Mouse (Mus musculus) fat pad, adult 2 months (tissue): ENCODE data around the gene Sh3pxd2a.

Experiments
- DNase-seq: peaks from one replicate; pipeline ENCODE4 v3.0.0-alpha.2; 2011; ENCODE audit warnings: low read depth, low spot score; ENCODE audit errors: extremely low read depth

Gene Sh3pxd2a

DNA sequence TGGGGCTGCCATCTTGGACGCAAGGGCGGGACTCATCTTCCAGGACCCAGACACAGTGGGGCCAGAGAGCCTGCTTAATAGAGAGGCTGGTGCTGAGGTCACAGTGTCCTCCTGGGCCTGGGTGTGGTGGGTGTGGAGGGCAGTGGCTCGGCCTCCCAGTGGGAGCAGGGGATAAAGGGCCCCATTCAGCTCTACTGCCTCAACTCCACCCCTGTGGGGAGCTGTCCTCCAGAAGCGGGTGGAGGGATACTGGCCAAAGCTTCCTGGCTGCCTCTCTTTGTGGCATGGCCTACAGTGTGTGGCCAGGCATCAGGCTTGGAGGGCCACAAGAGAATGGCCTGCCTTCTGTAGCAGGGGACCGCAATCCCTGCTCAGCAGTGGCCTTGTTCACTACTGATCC is 85.1 kb downstream of the Sh3pxd2a start:
- DNase-seq: no peak

DNA sequence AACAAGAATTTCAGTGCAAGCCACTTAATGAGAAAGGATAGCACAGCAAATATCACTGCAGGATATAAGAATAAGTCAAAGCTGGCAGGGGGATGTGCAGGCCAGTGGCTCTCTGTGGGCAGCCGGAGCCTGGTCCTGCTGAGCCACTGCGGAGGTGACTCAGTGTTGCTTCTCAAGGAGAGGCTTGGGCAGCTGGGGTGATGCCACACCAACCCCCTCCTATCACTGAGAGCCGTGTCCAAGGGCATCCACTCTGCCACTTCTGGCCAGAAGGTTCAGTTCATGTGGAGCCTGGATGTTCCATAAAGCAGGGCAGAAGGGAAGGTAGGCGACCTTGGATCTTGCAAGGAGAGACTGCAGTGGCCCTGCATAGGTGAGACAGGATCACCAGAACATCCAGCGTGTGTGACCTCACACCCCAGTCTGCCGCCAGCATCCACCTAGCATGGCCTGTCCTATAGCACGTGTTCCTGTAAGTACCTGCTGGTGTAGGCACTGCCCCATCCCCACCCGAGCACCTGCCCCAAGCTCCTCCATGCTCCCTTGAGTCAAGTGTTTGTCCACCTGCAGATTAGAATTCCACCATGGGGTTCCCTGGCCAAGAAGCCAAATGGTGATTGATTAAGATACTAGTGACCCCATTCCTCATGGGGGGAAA is 89.2 kb downstream of the Sh3pxd2a start:
- DNase-seq: no peak

DNA sequence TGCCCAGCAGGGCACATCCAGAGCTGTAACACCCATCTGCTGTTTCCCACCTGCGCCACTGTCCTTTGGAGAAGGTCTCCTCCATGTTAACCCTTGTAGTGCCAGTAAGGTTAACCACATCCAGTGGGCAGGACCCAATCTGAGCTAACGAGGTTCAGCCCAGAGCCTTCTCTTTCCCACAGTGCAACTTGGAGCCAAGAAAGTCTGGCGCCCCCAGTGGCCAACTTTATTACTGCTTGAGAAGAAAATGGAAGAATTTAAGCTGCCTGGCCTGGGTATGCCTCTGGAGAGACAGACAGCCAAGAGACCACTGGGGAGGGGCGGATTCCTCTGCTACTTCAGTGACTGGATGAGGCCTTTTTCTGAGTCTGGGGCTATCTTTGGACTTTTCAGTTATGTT is 89.8 kb downstream of the Sh3pxd2a start:
- DNase-seq: no peak

DNA sequence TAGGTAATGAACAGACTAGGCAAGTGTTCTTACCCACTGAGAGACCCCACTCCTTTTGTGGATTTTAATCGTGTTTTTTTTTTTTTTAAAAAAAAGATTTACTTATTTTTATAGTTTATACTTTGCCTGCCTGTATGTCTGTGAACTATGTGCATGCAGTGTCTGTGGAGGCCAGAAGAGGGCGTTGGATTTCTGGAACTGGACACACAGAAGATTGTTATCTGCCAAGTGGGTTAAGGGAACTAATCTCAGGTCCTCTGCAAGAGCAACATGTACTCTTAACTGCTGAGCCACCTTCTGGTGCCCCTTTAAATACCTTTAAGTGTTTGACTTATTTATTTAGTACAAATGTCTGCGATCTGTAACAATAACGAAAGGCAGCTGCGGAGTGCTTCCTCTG is 92.2 kb downstream of the Sh3pxd2a start:
- DNase-seq: no peak

DNA sequence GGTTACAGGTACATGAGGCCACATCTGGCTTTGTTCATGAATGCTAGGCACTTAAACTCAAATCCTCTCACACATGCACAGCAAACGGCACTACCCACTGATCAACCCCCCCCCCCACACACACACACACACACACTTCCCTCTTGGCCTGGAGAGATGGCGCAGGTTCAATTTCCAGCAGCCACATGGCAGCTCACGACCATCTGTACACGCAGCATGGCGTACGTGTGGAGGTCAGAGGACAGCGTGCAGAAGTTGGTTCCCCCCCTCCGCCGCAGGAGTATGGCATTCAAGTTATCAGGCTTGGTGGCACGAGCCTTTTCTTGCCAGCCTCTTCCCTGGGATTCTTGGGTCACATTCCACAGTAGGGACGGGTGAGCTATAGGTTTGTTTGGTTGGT is 92.7 kb downstream of the Sh3pxd2a start:
- no peak for DNase-seq

DNA sequence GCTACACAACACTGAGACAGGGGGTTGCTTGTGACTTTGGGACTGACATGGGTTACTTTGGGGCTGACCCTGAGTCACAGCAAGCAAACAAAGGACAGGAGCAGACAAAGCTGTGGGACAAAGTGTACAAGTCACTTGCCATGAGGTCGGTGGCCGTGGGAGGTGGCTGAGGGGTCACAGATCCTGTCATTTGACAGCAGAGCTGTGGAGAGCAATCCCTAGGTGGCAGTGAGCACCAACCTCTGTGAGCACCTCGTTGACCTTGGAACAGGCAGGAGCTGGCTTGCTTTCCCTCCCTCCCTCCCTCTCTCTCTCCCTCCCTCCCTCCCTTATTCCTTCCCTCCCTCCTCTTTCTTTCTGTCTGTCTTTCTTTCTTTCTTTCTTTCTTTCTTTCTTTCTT is 95.2 kb downstream of the Sh3pxd2a start:
- no peak for DNase-seq

DNA sequence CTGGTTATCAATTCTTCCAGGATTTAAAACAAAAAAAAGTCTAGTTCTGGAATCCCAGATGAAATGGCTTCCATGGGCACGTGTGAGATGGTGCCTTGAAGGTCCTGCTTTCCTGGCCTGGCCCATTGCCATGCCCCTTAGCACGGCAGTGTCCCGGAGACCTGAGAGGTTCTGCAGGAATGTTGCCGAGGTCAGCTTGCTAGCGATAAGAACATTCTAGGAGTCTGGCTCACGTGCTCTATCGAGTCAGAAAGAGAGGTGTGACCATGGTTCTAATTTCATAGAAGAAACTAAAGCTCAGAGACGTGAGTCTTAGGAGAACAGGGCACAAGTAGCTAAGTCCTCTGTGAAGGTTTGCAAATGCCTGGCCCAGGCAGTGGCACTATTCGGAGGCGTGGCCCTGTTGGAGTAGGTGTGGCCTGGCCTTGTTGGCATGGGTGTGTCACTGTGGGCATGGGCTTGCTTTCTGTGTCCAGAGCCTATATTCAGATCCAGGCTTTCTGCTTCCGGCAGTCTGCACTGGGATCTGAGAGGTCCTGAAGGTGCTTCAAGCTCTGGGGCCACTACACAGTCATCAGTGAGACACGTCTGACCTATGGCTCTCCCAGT is 96.8 kb downstream of the Sh3pxd2a start:
- no peak for DNase-seq

DNA sequence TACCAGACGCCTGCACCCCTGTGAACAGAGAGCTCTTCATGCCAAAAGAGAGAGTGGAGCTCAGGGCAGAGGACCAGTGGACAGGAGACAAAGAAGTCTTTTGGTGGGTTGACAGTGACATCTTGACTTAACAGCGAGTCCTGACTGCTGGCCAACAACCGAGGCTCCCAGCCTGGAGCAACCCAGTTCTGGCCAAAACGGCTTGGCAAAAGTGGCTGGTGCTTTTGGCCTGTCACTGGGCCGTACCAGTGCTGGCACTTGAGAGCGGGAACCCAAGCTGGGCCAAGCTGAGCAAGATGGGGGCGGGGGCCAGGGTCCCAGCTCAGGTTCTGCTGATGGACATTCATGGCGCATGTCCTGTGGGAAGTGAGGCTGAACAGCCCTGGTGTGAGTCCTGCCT is 97.6 kb downstream of the Sh3pxd2a start:
- no peak for DNase-seq

DNA sequence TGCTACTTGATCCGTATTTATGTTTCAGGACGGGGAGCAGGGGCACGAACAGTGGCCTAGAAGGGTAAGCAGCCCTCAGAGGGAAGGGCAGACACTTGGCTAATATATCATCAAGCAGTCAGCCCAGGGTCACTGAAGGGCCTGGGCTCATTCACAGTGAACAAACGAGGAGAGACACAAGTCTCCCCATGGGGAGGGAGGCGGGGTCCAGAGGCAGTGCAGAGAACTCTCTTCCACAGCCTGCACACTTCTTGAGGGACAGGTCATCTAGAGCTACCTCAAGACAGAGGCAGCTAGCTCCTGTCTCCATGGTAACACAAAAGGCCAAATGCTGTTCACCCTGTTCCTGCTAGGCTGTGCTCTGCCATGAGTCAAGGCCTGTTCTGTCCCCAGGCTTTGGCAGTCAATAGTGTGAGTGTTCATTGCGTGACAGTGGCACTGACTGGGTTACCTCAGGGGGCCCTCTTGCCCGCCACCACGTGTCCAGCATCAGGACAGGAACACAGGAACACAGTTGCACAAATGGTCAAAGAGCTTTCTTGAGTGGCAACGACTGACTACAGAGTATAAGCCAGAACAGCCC is 101.0 kb downstream of the Sh3pxd2a start:
- no peak for DNase-seq

DNA sequence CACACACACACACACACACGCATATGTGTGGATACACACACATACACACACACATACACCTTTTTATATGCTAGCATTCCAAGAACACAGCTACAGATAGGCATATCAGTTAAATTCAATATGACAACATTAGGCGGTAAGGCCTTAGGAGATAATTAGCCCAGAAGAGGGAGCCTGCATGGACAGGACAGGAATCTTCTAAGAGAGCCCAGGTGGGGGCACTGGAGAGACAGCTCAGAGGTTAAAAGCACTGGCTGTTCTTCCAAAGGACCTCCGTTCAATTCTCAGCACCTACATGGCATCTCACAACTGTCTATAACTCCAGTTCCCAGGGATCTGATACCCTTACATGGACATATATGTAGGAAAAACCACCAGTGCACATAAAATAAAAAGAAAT is 103.3 kb downstream of the Sh3pxd2a start:
- no peak for DNase-seq

DNA sequence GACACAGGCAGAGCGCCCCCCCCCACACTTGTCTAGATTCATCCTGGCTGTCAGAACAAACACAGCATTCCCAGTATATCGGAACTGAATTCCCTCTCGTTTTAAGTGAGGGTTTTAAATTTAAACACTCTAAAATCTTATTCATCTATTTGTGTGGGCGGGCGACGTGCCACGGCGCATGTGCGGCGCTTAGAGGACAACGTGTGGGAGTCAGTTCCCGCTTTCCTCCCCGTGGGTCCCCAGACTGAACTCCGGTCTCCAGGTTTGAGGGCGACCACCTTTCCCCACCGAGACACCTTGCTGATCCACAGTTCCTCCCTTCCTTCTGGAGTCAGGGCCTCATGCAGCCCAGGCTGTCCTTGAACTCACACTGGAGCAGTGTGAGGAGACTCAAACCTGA is 104.2 kb downstream of the Sh3pxd2a start:
- DNase-seq: no peak

DNA sequence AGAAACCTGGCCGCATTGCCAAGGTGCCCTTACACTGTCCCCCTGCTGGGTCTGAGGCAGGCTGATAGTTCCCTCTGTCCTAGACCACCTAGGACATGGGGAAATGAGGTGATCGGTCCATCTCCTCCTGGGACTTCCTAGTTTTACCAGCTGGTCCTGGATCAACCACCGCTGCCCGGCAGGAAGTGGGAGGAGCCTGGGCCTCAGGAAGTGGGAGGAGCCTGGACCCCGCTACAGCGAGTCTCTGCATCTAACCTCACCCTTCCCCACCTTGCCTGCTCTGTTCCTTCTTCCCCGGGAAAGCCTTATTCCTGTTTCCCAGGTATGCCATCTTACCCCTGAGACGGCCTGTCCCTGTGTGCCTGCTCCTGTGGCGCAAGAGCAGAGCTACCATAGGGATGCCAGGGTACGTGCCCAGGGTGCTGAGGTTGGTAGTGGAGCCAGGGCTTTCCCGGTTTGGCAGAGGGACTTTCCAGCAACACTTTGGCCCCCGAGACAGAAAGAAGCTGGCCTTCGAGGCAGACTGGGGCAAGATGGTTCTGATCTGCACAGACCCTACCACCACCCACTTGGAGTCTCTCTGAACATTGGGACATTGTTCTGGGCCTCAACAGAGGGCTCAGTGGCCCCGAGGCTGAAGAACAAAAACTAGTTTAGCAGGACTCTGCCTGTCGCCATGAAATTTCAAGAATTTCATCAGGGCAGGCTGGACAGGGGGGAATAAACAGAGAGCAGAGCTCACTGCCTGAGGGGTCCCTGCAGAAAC is 104.9 kb downstream of the Sh3pxd2a start:
- peak; percentile 92 for DNase-seq

DNA sequence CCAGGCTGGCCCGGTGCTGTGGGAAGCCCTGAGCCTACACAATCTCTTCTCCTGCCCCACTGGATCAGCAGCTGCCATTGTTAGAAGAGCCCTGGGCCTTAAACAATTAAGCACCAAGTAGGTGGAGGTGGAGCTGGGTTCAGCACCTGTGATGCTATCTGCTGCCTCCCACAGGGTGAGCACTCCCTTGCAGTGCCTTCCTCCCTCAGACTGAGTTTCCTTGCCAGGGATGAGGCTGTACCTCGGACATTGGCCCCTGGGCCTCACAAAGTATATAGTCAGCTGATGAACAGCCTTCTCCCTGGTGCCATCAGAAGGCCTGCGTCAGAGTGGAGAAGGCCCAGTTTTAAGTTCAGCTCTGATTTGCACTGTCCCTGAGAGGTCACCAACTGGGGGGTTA is 106.9 kb downstream of the Sh3pxd2a start:
- peak; percentile 92 for DNase-seq

DNA sequence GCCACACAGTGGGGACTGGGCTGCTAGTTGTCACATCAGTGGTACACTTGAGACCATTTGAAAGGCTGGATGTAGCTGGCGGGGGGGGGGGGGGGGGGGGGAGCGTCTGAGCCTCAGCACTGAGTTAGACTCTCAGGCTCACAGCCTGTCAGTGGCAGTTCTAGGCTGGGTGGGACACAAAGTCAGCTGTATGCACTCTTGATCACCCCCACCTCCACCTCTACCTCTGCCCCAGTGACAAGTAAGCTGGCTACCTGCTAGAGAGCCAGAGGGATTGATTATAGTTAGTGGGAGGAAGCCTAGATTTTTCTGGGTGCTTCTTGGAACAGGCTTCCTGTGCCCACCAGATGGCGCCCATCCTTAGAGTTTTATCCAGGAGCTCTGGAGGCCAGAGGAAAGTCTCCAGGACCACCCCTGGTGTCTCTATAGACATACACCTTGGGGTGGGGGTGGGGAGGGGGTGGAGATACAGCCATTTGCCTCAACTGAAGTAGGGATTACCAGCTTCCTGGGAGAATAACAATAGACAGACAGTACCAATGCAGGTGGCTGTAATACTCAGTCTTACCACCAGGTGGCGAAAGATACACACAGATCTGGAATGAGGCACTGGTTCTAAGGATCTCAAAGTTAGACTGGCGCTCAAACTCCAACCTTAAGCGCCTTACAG is 107.9 kb downstream of the Sh3pxd2a start:
- DNase-seq: no peak

DNA sequence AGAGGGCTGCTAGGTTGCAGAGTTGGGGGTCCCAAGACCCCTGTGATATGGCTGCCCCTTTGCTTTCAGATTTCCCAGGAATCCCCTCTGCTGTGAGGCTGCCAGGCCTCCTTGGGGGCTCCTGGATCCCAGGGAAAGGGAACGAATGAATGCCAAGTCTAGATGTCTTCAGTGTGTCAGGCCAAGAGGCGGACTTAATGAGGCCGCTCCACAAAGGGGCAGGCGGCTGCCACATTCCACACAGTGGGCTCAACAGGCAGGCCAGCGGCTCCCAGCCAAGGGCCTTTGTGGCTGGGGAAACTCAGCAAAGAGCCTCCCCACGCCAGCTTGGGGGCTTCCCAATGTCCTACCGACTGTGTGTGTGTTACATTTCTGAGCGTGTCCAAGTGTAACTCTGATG is 109.7 kb downstream of the Sh3pxd2a start:
- no peak for DNase-seq

DNA sequence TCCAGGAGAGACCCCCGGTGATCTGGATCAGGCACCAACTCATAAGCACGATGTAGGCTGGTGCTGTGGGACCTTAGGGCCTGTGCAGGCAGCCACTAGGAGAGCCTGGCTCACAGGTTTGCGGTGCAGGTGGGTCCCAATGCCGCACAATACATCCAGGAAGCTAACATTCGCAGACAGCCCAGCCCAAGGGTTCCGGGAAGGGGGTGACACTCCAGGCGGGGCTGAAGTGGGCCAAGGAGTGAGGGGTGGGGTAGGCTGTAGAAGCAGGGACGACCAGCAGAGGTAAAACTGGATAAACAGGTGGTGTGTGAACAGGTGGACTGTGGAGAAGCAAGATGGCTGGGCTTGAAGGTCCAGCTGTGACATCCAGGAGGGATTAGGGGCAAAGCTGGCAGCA is 115.2 kb downstream of the Sh3pxd2a start:
- no peak for DNase-seq

DNA sequence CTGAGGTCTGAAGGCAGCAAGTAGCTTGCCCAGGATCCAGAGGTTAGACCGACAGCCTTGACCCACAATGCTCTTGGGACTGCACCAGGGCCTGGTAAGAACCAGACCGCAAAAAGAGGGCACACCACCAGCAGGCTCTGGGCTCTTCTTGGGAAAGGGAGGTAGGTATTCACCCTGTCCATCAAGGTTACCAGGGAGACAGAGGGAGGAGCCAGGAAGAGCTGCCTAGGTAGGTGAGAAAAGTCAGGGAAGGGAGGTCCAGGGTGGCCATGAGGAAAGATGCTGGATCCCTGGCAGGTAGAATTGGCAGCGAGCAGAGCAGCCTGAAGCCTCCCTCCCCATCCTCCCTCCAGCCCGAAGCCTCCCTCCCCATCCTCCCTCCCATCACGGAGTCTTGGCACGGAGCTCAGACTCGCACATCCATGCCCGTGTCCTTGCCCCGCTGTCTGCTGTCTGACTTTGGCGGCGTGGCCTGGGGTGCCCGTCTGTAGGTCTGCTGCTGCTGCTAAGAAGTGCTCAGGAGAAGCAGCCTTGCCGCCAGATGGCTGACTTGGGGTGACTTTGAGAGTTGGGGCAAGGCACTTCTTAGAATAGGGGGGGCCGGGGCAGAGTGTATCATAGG is 115.7 kb downstream of the Sh3pxd2a start:
- no peak for DNase-seq

DNA sequence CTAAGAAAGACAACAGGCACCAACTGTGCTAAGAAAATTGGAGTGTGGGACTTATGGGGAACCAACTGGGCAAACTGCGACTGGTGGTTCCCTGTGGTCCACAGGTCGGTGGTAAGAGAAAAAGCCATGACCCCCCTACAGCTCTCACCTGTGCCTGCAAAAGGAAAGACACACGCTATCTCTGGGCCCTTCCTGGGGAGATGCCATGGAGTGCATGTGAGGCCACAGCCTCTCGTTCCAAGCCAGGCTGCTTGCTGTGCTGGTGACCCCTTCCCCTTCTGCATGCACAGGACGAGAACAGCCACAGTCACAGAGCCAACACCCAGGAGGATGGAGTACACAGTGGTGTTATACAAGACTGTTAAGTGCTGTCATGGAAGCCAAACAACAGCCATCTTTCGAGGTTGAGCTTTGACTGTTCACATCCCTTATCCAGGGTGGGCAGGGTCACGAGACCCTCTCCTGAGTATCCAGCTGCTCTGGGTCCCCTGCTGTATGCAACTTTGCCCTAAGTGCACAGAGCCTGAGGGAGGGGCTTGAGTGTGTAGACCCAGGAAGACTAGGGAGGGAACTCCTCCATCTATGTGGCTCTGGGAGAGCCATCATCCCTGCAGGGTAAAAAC is 117.1 kb downstream of the Sh3pxd2a start:
- no peak for DNase-seq

DNA sequence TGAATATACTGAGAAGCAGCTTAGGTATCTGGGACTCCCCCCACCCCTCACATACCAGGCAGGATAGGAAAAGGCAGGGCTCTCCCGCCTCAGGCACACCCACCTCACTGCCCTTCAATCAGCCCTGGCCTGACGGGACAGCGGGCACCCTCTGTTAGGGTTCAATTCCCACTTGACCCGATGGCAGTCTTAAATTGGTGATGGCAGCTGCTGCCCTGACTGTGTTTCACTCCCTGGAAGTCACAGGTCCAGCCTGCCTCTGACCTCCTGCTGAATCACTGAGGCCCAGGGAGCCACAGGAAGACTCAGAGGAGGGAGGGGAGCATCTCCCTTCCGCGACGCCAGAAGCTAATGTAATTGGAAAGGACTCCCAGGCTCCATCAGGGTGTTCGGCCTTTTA is 117.6 kb downstream of the Sh3pxd2a start:
- no peak for DNase-seq

DNA sequence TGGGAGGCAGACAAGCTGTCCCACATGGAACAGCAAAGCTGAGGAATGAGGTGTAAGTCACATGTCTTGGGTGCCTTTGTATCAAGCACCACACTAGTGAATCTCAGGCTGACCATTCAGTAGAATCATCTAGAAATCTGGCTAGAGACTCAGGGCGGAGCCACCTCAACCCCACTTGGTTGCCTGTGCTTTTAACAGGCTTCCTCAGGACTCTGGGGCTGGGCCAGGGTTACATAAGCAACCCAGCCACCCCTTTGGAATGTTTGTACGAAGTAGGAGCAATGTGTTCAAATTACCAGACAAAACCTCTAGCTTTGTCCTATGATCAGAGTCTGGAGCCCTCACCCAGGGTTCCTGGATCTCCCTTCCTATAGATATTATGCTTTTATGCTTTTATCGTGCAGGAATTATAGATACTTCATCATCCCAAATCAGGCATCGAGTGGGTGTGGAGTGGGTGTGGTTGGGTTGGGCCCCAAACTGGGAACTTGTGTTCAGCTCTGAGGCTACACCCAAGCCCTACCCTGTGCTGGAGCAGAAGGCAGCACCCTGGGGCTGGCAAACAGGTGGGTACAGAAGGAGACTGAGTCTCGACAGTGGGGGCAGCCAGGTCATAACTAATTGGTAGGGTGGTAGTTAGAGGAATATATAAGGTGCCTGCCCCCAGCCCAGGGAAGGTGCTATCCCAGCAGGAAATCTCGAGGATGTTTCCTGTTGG is 118.2 kb downstream of the Sh3pxd2a start:
- DNase-seq: no peak
